Mouse (Mus musculus): ENCODE results near the gene A630001G21Rik.
"Not testable (repeated sequence)": the region's sequence is repeated elsewhere in the genome, so short reads cannot be mapped to it uniquely, and the experiment has no call there.

The A630001G21Rik gene

GRCm38 (mm10) chr1:85778436-85778835 is at the start of gene A630001G21Rik:
A630001G21Rik (minus strand) TSS chr1:85778643.
- no peak for DNase-seq (ENCODE audit: low read depth)

- DNase-seq (ENCODE audit: low read depth) = no peak
Measured at GRCm38 (mm10) chr1:85827166-85827565, 48.7 kb upstream of the A630001G21Rik start.

GRCm38 (mm10) chr1:85824905-85825304 is 46.5 kb upstream of the A630001G21Rik start:
- DNase-seq (ENCODE audit: low read depth) = no peak

GRCm38 (mm10) chr1:85822239-85822638 is 43.8 kb upstream of the A630001G21Rik start:
- DNase-seq (ENCODE audit: low read depth) = no peak

- no peak for DNase-seq (ENCODE audit: low read depth)
Measured at GRCm38 (mm10) chr1:85819695-85820094, 41.3 kb upstream of the A630001G21Rik start.

- DNase-seq (ENCODE audit: low read depth) = no peak
Measured at GRCm38 (mm10) chr1:85818121-85818520, 39.7 kb upstream of the A630001G21Rik start.

GRCm38 (mm10) chr1:85814213-85814612 is 35.8 kb upstream of the A630001G21Rik start:
- not testable (repeated sequence) for DNase-seq (ENCODE audit: low read depth)

- DNase-seq (ENCODE audit: low read depth) = no peak
Measured at GRCm38 (mm10) chr1:85810787-85811186, 32.3 kb upstream of the A630001G21Rik start.

- DNase-seq (ENCODE audit: low read depth) = no peak
Measured at GRCm38 (mm10) chr1:85810343-85810742, 31.9 kb upstream of the A630001G21Rik start.

- no peak for DNase-seq (ENCODE audit: low read depth)
Measured at GRCm38 (mm10) chr1:85809256-85809655, 30.8 kb upstream of the A630001G21Rik start.

GRCm38 (mm10) chr1:85804551-85804950 is 26.1 kb upstream of the A630001G21Rik start:
- no peak for DNase-seq (ENCODE audit: low read depth)

- no peak for DNase-seq (ENCODE audit: low read depth)
Measured at GRCm38 (mm10) chr1:85802517-85802916, 24.1 kb upstream of the A630001G21Rik start.

- DNase-seq (ENCODE audit: low read depth) = no peak
Measured at GRCm38 (mm10) chr1:85799776-85800175, 21.3 kb upstream of the A630001G21Rik start.

GRCm38 (mm10) chr1:85795196-85795595 is 16.8 kb upstream of the A630001G21Rik start:
- DNase-seq (ENCODE audit: low read depth) = no peak

GRCm38 (mm10) chr1:85794106-85794771 is 15.8 kb upstream of the A630001G21Rik start:
- DNase-seq (ENCODE audit: low read depth) = no peak

GRCm38 (mm10) chr1:85793208-85794105 is 15.0 kb upstream of the A630001G21Rik start, which contains the start of gene Cab39:
Cab39 (plus strand) TSS chr1:85793441.
- peak; percentile 49 for DNase-seq (ENCODE audit: low read depth)

GRCm38 (mm10) chr1:85791476-85791875 is 13.0 kb upstream of the A630001G21Rik start:
- no peak for DNase-seq (ENCODE audit: low read depth)

- DNase-seq (ENCODE audit: low read depth) = no peak
Measured at GRCm38 (mm10) chr1:85790565-85790964, 12.1 kb upstream of the A630001G21Rik start.

GRCm38 (mm10) chr1:85779428-85780180 is 1.2 kb upstream of the A630001G21Rik start:
- no peak for DNase-seq (ENCODE audit: low read depth)

GRCm38 (mm10) chr1:85779012-85779411 is 569 bp upstream of the A630001G21Rik start:
- DNase-seq (ENCODE audit: low read depth) = no peak

- DNase-seq (ENCODE audit: low read depth) = no peak
Measured at GRCm38 (mm10) chr1:85776154-85776553, 2.3 kb downstream of the A630001G21Rik start.

GRCm38 (mm10) chr1:85775136-85775535 is 3.3 kb downstream of the A630001G21Rik start:
- peak; percentile 65 for DNase-seq (ENCODE audit: low read depth)

Measured in fibroblast of lung, adult 2 months (primary cell).